8 mouse cellular contexts compared by ENCODE assay signal in genomic region chr13:108297350-108298093, GRCm38 (mm10). TPM values are rescaled to one million over a fixed set of nuclear protein-coding genes. Genes with fewer than 3 reads are reported as not detected.
DNase-seq lines count a peak whose midpoint lies in the region; ATAC-seq and TF ChIP-seq lines count a peak whose summit lies in the region.

No protein-coding gene starts in this region.

- H3K27me3 ChIP-seq in embryonic facial prominence, embryonic 13.5 days = no peaks in the 10 kb centered on the region
- H3K27me3 ChIP-seq in heart, embryonic 13.5 days (replicated peaks) = peaks cover 47% of the 10 kb centered on the region

- peak overlapping the region; percentile 49; the same call in 1 of the 2 replicates for H3K27ac ChIP-seq in ES-E14 (ENCODE audit: insufficient read depth, low read depth, low read length, poor library complexity, severe bottlenecking)
- peak overlapping the region; percentile 79 for H3K27ac ChIP-seq in embryonic facial prominence, embryonic 13.5 days
- peak overlapping the region; percentile 61 for H3K27ac ChIP-seq in heart, embryonic 13.5 days (replicated peaks)

- peak overlapping the region; percentile 48 to 55 for H3K4me3 ChIP-seq in ES-E14 (ENCODE audit: insufficient read depth in 1 of 2, low read depth in 1 of 2, low read length in 2 of 2, poor library complexity in 1 of 2, severe bottlenecking in 1 of 2)
- peak overlapping the region; percentile 40 for H3K4me3 ChIP-seq in embryonic facial prominence, embryonic 13.5 days
- peak overlapping the region; percentile 47 for H3K4me3 ChIP-seq in heart, embryonic 13.5 days

- H3K9ac ChIP-seq in ES-E14 (ENCODE audit: insufficient read depth, low read depth, low read length, poor library complexity, severe bottlenecking) = peak overlapping the region; percentile 54; the same call in 1 of the 2 replicates
- peak overlapping the region; percentile 57 for H3K9ac ChIP-seq in embryonic facial prominence, embryonic 13.5 days
- H3K9ac ChIP-seq in heart, embryonic 13.5 days = peak overlapping the region; percentile 71

- WGBS in embryonic facial prominence, embryonic 13.5 days = 5% methylated on average over 12 of the region's 12 CpGs
- 6% methylated on average over 12 of the region's 12 CpGs for WGBS in heart, embryonic 13.5 days

- peak; percentile 81 for DNase-seq in 416B (ENCODE audit: low read depth)
- DNase-seq in ES-E14 (ENCODE audit: low read depth, low spot score) = no peak
- DNase-seq in kidney, postnatal 14 days = peak; percentile 52
- DNase-seq in lung, postnatal 25 days (ENCODE audit: low spot score) = peak; percentile 69
- peak; percentile 62 for DNase-seq in retina, embryonic 14.5 days (ENCODE audit: low spot score)
- DNase-seq in urinary bladder, adult 2 months (ENCODE audit: low spot score) = no peak

- no peaks in the 10 kb centered on the region for H3K36me3 ChIP-seq in ES-E14 (ENCODE audit: control insufficient read depth, insufficient read depth, low read length, poor library complexity, severe bottlenecking)
- no peaks in the 10 kb centered on the region for H3K36me3 ChIP-seq in embryonic facial prominence, embryonic 13.5 days
- H3K36me3 ChIP-seq in heart, embryonic 13.5 days = no peaks in the 10 kb centered on the region

- H3K4me1 ChIP-seq in ES-E14 (ENCODE audit: control insufficient read depth in 2 of 2, insufficient read depth in 2 of 2, low read length in 2 of 2, poor library complexity in 1 of 2) = peaks cover 7 to 10% of the 10 kb centered on the region in 2 experiments; a peak in 3 of 4 replicates
- H3K4me1 ChIP-seq in embryonic facial prominence, embryonic 13.5 days = peaks cover 29% of the 10 kb centered on the region
- peaks cover 19% of the 10 kb centered on the region for H3K4me1 ChIP-seq in heart, embryonic 13.5 days

- no peaks in the 10 kb centered on the region for H3K9me3 ChIP-seq in ES-E14 (ENCODE audit: control insufficient read depth, insufficient read depth, low read depth, low read length)
- H3K9me3 ChIP-seq in embryonic facial prominence, embryonic 13.5 days = no peaks in the 10 kb centered on the region
- H3K9me3 ChIP-seq in heart, embryonic 13.5 days = no peaks in the 10 kb centered on the region

- no peak for ATAC-seq in embryonic facial prominence, embryonic 13.5 days (ENCODE audit: insufficient number of reproducible peaks, insufficient read depth, low FRiP score, low TSS enrichment, low read depth)
- ATAC-seq in heart, embryonic 13.5 days (ENCODE audit: extremely low read depth, insufficient number of reproducible peaks, low FRiP score, low TSS enrichment) = no peak

- peak overlapping the region; percentile 59 for H3K4me2 ChIP-seq in embryonic facial prominence, embryonic 13.5 days
- peak overlapping the region; percentile 75 for H3K4me2 ChIP-seq in heart, embryonic 13.5 days

- in situ Hi-C loops in ES-E14 (cut with MboI; ENCODE audit: low sequenced_read_pairs in 2 of 2, unreplicated experiment in 2 of 2) = no loop called here

TF ChIP-seq in ES-E14, 5 proteins besides CTCF, POLR2A, EP300 and RAD21:
- no peak for TF ChIP-seq HCFC1 (IDR thresholded peaks at IDR 0.05; ENCODE audit: borderline replicate concordance, insufficient read depth, low read length)
- TF ChIP-seq CHD2 (IDR thresholded peaks at IDR 0.05; ENCODE audit: low read depth, low read length) = no peak
- no peak for TF ChIP-seq ZC3H11A (IDR thresholded peaks at IDR 0.05; ENCODE audit: borderline replicate concordance, low read depth, low read length)
- no peak for TF ChIP-seq MAFK (IDR thresholded peaks at IDR 0.05; ENCODE audit: insufficient read depth, low read depth, low read length)
- TF ChIP-seq ZNF384 (IDR thresholded peaks at IDR 0.05; ENCODE audit: low read depth, low read length) = no peak

RNA-seq across cellular contexts. Expression of gene Depdc1b, which starts 18.6 kb away (rescaled TPM):
- 18.2 and 23.1 TPM in 2 replicates for total RNA-seq in ES-E14 (2012; rRNA removed)
- polyA plus RNA-seq in embryonic facial prominence, embryonic 13.5 days (2015; fragmentation: Nextera tagmentation; extraction: Ambion mirVana) = 9.7 and 11.6 TPM in 2 replicates
- polyA plus RNA-seq in heart, embryonic 13.5 days (2015; fragmentation: Nextera tagmentation; extraction: Ambion mirVana) = 4.0 and 4.6 TPM in 2 replicates
- 0.37 and 0.56 TPM in 2 replicates for polyA plus RNA-seq in urinary bladder, adult 2 months (2012; rRNA removed)

Comparison
In these comparisons a context has a peak if more than half of its experiments do, and no peak if none do; other contexts are left out.
1. DNase-seq: peak in 416B (single experiment), kidney, postnatal 14 days (single experiment), lung, postnatal 25 days (single experiment) and retina, embryonic 14.5 days (single experiment); none in ES-E14 (single experiment) and urinary bladder, adult 2 months (single experiment).
2. Peak in every context shown above with its lines, with median percentiles within 50 percentile points of each other: H3K27ac ChIP-seq, H3K4me3 ChIP-seq and H3K9ac ChIP-seq.